12 mouse cellular contexts compared by ENCODE assay signal in the genomic region with DNA sequence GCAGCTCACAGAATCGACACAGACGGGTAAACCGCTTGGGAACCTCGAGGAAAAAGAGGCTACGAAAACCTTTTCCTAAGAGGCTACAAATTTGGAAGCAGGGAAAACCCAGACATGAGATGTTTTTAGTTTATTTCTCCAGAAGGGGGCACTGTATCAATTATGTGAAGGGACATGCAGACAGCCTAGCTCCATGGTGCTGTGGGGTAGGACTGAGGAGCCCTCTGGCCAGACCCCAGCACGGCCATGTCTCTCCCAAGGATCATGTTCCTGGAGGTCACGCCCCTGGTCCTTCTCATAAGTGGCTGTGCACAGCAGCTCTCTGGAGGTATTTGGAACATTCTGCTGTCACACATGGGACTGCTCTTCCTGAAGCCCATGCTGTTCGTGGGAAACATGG. TPM values are rescaled to one million over a fixed set of nuclear protein-coding genes. Genes with fewer than 3 reads are reported as not detected.
DNase-seq lines count a peak whose midpoint lies in the region; ATAC-seq and TF ChIP-seq lines count a peak whose summit lies in the region.
"Had no signal": no experiment of that assay in that cellular context is flagged by ENCODE, and none has a peak within 500 bp of the region (broad histone marks: within the 10 kb centered on the region; RNA-seq: fewer than 3 reads in every experiment).

No protein-coding gene starts in this region.

- TF ChIP-seq CTCF in gastrocnemius, adult 2 months (IDR thresholded peaks at IDR 0.05) = peak; percentile 57
- peak; percentile 10; the same call in 1 of the 2 replicates for TF ChIP-seq CTCF in brain, embryonic 14.5 days (IDR thresholded peaks at IDR 0.05; ENCODE audit: borderline replicate concordance, extremely low read depth, insufficient read depth, insufficient read length)
- peak; percentile 58 for TF ChIP-seq CTCF in stomach, postnatal 0 days (IDR thresholded peaks at IDR 0.05; ENCODE audit: low read depth)

- no peak for TF ChIP-seq POLR2A in brain, embryonic 14.5 days (IDR thresholded peaks at IDR 0.05; ENCODE audit: borderline replicate concordance, extremely low read depth, insufficient read depth, insufficient read length, poor library complexity, severe bottlenecking)

- no peak for TF ChIP-seq EP300 in stomach, postnatal 0 days (optimal IDR thresholded peaks at IDR 0.05)

- DNase-seq in gastrocnemius, adult 2 months = peak; percentile 62
- no peak for DNase-seq in gastrocnemius, postnatal 25 days
- peak; percentile 59 for DNase-seq in midbrain, embryonic 14.5 days
- DNase-seq in brain, embryonic 14.5 days (ENCODE audit: low read depth) = no peak
- no peak for DNase-seq in stomach, postnatal 0 days (ENCODE audit: low spot score)
- no peak for DNase-seq in urinary bladder, postnatal 25 days (ENCODE audit: low spot score)

- no peaks in the 10 kb centered on the region for H3K9me3 ChIP-seq in midbrain, embryonic 14.5 days (ENCODE audit: control insufficient read depth, low read length)
- H3K9me3 ChIP-seq in midbrain, embryonic 15.5 days = no peaks in the 10 kb centered on the region
- no peaks in the 10 kb centered on the region for H3K9me3 ChIP-seq in stomach, postnatal 0 days (ENCODE audit: control insufficient read depth, low read length)
- H3K9me3 ChIP-seq: heart, embryonic 12.5 days; limb, embryonic 10.5 days had no signal

- H3K4me3 ChIP-seq in gastrocnemius, adult 2 months = no peak overlapping the region
- H3K4me3 ChIP-seq in midbrain, embryonic 14.5 days (replicated peaks; ENCODE audit: low read depth, low read length) = no peak overlapping the region
- H3K4me3 ChIP-seq in midbrain, embryonic 15.5 days = no peak overlapping the region
- no peak overlapping the region for H3K4me3 ChIP-seq in stomach, postnatal 0 days (ENCODE audit: low read depth, low read length)
- H3K4me3 ChIP-seq: heart, embryonic 12.5 days; limb, embryonic 10.5 days had no signal

- no peak overlapping the region for H3K4me2 ChIP-seq in midbrain, embryonic 14.5 days (ENCODE audit: low read length)
- H3K4me2 ChIP-seq in midbrain, embryonic 15.5 days = no peak overlapping the region
- H3K4me2 ChIP-seq in stomach, postnatal 0 days (replicated peaks; ENCODE audit: low read depth) = no peak overlapping the region
- H3K4me2 ChIP-seq: heart, embryonic 12.5 days; hindbrain, embryonic 14.5 days had no signal

- H3K9ac ChIP-seq in midbrain, embryonic 14.5 days (replicated peaks; ENCODE audit: low read length) = no peak overlapping the region
- H3K9ac ChIP-seq in midbrain, embryonic 15.5 days = no peak overlapping the region
- no peak overlapping the region for H3K9ac ChIP-seq in stomach, postnatal 0 days (ENCODE audit: low read length)
- H3K9ac ChIP-seq: heart, embryonic 12.5 days; hindbrain, embryonic 14.5 days had no signal

- 81% methylated on average over 8 of the region's 8 CpGs for WGBS in midbrain, embryonic 14.5 days
- 81% methylated on average over 8 of the region's 8 CpGs for WGBS in midbrain, embryonic 15.5 days
- 72% methylated on average over 8 of the region's 8 CpGs for WGBS in stomach, postnatal 0 days

- no peaks in the 10 kb centered on the region for H3K27me3 ChIP-seq in midbrain, embryonic 14.5 days (ENCODE audit: control insufficient read depth, insufficient read depth, low read length)
- H3K27me3 ChIP-seq in midbrain, embryonic 15.5 days (replicated peaks) = no peaks in the 10 kb centered on the region
- no peaks in the 10 kb centered on the region for H3K27me3 ChIP-seq in stomach, postnatal 0 days (ENCODE audit: control insufficient read depth, insufficient read depth, low read length)
- H3K27me3 ChIP-seq: heart, embryonic 12.5 days; Patski had no signal

- peaks cover 40% of the 10 kb centered on the region for H3K36me3 ChIP-seq in midbrain, embryonic 14.5 days (ENCODE audit: control insufficient read depth, insufficient read depth, low read length)
- peaks cover 22% of the 10 kb centered on the region for H3K36me3 ChIP-seq in midbrain, embryonic 15.5 days (replicated peaks)
- H3K36me3 ChIP-seq in stomach, postnatal 0 days (ENCODE audit: control insufficient read depth, insufficient read depth, low read length) = peaks cover 18% of the 10 kb centered on the region

- 0 out of 2 replicates have a peak, but pooled peaks have one; percentile 10 for ATAC-seq in midbrain, embryonic 14.5 days (ENCODE audit: low FRiP score, low TSS enrichment)
- no peak for ATAC-seq in midbrain, embryonic 15.5 days (replicated peaks)
- no peak for ATAC-seq in stomach, postnatal 0 days (ENCODE audit: low FRiP score, low TSS enrichment)
- no peak for ATAC-seq in frontal cortex, adult (ENCODE audit: low TSS enrichment)

- intact Hi-C loops in gastrocnemius, adult 2 months (cut with DNase I) = loop anchor here (2.0 kb wide), 2 partner anchors 58 to 116 kb away; a partner anchor contains a TSS

- 0 out of 2 replicates have a peak, but pooled peaks cover 2% of the 10 kb centered on the region for H3K4me1 ChIP-seq in midbrain, embryonic 14.5 days (ENCODE audit: control insufficient read depth, insufficient read depth, low read length)
- H3K4me1 ChIP-seq in midbrain, embryonic 15.5 days = peaks cover 4% of the 10 kb centered on the region; the same call in 1 of the 2 replicates
- H3K4me1 ChIP-seq in stomach, postnatal 0 days (replicated peaks; ENCODE audit: control insufficient read depth, insufficient read depth) = no peaks in the 10 kb centered on the region

- peak overlapping the region; percentile 96 for H3K27ac ChIP-seq in gastrocnemius, adult 2 months
- no peak overlapping the region for H3K27ac ChIP-seq in midbrain, embryonic 14.5 days (replicated peaks; ENCODE audit: low read depth, low read length)
- H3K27ac ChIP-seq in midbrain, embryonic 15.5 days = no peak overlapping the region
- H3K27ac ChIP-seq in stomach, postnatal 0 days (replicated peaks) = no peak overlapping the region
- H3K27ac ChIP-seq: hindbrain, embryonic 14.5 days; limb, embryonic 10.5 days had no signal

RNA-seq across cellular contexts. Expression of a gene that starts 8.1 kb away (rescaled TPM):
- 10 to 100 TPM; 31.1 to 32.5 TPM for total RNA-seq in gastrocnemius, adult 2 months (2021)
- total RNA-seq in gastrocnemius, postnatal 25 days (2021) = 10 to 100 TPM; 27.5 to 29.3 TPM
- 23.1 and 31.2 TPM in 2 replicates for polyA plus RNA-seq in midbrain, embryonic 14.5 days (2014; fragmentation: Nextera tagmentation; extraction: Ambion mirVana)
- 38.3 and 39.5 TPM in 2 replicates for polyA plus RNA-seq in midbrain, embryonic 15.5 days (2015; fragmentation: Nextera tagmentation; extraction: Ambion mirVana)
- 37.9 and 43.4 TPM in 2 replicates for polyA plus RNA-seq in brain, embryonic 14.5 days (2012; rRNA removed)
- 22.2 and 23.5 TPM in 2 replicates for polyA plus RNA-seq in stomach, postnatal 0 days (2015; fragmentation: Nextera tagmentation; extraction: Ambion mirVana)

RNA-seq across cellular contexts. Expression of a gene that starts 15.4 kb away (rescaled TPM):
- total RNA-seq in gastrocnemius, adult 2 months (2021) = 1 to 10 TPM; 4.5 to 4.6 TPM
- 1 to 10 TPM; 2.8 to 3.4 TPM for total RNA-seq in gastrocnemius, postnatal 25 days (2021)
- polyA plus RNA-seq in midbrain, embryonic 14.5 days (2014; fragmentation: Nextera tagmentation; extraction: Ambion mirVana) = 16.9 and 19.0 TPM in 2 replicates
- polyA plus RNA-seq in midbrain, embryonic 15.5 days (2015; fragmentation: Nextera tagmentation; extraction: Ambion mirVana) = 22.5 and 22.7 TPM in 2 replicates
- polyA plus RNA-seq in brain, embryonic 14.5 days (2012; rRNA removed) = 18.4 and 19.6 TPM in 2 replicates
- polyA plus RNA-seq in stomach, postnatal 0 days (2015; fragmentation: Nextera tagmentation; extraction: Ambion mirVana) = 12.4 and 12.7 TPM in 2 replicates

RNA-seq across cellular contexts. Expression of a gene that starts 27.9 kb away (rescaled TPM):
- total RNA-seq in gastrocnemius, adult 2 months (2021) = 100 to 1,000 TPM in 1 of 2 experiments, 10 to 100 TPM in 1; 92.5 to 125 TPM
- total RNA-seq in gastrocnemius, postnatal 25 days (2021) = 10 to 100 TPM; 56.9 to 66.5 TPM
- polyA plus RNA-seq in midbrain, embryonic 14.5 days (2014; fragmentation: Nextera tagmentation; extraction: Ambion mirVana) = 1.5 and 1.6 TPM in 2 replicates
- polyA plus RNA-seq in midbrain, embryonic 15.5 days (2015; fragmentation: Nextera tagmentation; extraction: Ambion mirVana) = 3.6 and 4.0 TPM in 2 replicates
- 3.7 and 5.0 TPM in 2 replicates for polyA plus RNA-seq in brain, embryonic 14.5 days (2012; rRNA removed)
- polyA plus RNA-seq in stomach, postnatal 0 days (2015; fragmentation: Nextera tagmentation; extraction: Ambion mirVana) = 11.2 and 11.9 TPM in 2 replicates

RNA-seq across cellular contexts. Expression of a gene that starts 46.8 kb away (rescaled TPM):
- 1 to 10 TPM; 2.4 to 3.3 TPM for total RNA-seq in gastrocnemius, adult 2 months (2021)
- total RNA-seq in gastrocnemius, postnatal 25 days (2021) = 1 to 10 TPM; 2.5 TPM
- 19.7 and 21.8 TPM in 2 replicates for polyA plus RNA-seq in midbrain, embryonic 14.5 days (2014; fragmentation: Nextera tagmentation; extraction: Ambion mirVana)
- 22.1 and 23.9 TPM in 2 replicates for polyA plus RNA-seq in midbrain, embryonic 15.5 days (2015; fragmentation: Nextera tagmentation; extraction: Ambion mirVana)
- 26.8 and 33.6 TPM in 2 replicates for polyA plus RNA-seq in brain, embryonic 14.5 days (2012; rRNA removed)
- 10.1 and 10.6 TPM in 2 replicates for polyA plus RNA-seq in stomach, postnatal 0 days (2015; fragmentation: Nextera tagmentation; extraction: Ambion mirVana)

RNA-seq across cellular contexts. Expression of a gene that starts 47.2 kb away (rescaled TPM):
- 10 to 100 TPM; 52.8 to 70.8 TPM for total RNA-seq in gastrocnemius, adult 2 months (2021)
- 10 to 100 TPM; 59.3 to 68.8 TPM for total RNA-seq in gastrocnemius, postnatal 25 days (2021)
- polyA plus RNA-seq in midbrain, embryonic 14.5 days (2014; fragmentation: Nextera tagmentation; extraction: Ambion mirVana) = 69.2 and 75.2 TPM in 2 replicates
- polyA plus RNA-seq in midbrain, embryonic 15.5 days (2015; fragmentation: Nextera tagmentation; extraction: Ambion mirVana) = 89.4 and 92.5 TPM in 2 replicates
- polyA plus RNA-seq in brain, embryonic 14.5 days (2012; rRNA removed) = 84.0 and 84.3 TPM in 2 replicates
- polyA plus RNA-seq in stomach, postnatal 0 days (2015; fragmentation: Nextera tagmentation; extraction: Ambion mirVana) = 33.0 and 34.5 TPM in 2 replicates

Comparison
In these comparisons a context has a peak if more than half of its experiments do, and no peak if none do; other contexts are left out.
1. DNase-seq: peak in gastrocnemius, adult 2 months (single experiment) and midbrain, embryonic 14.5 days (single experiment); none in gastrocnemius, postnatal 25 days (single experiment), brain, embryonic 14.5 days (single experiment), stomach, postnatal 0 days (single experiment) and urinary bladder, postnatal 25 days (single experiment).
2. Peak in every context shown above with its lines, with median percentiles within 50 percentile points of each other: CTCF ChIP-seq.